Mouse (Mus musculus) megakaryocyte, embryonic 14.5 days (primary cell): Measurements from ENCODE around the gene Hist1h3b. TPM values are rescaled to one million over a fixed set of nuclear protein-coding genes. Genes with fewer than 3 reads are reported as not detected.
"Not testable (repeated sequence)": the region's sequence is repeated elsewhere in the genome, so short reads cannot be mapped to it uniquely, and the experiment has no call there.

Source experiments
- H3K27me3 ChIP-seq: replicated peaks from 2 replicates; pipeline ENCODE3; 2012; ENCODE audit warnings: inconsistent platforms
- H3K36me3 ChIP-seq: replicated peaks from 2 replicates; pipeline ENCODE3; 2012; ENCODE audit warnings: low read length, inconsistent platforms, mixed read lengths
- H3K4me1 ChIP-seq: 2 replicates; pipeline ENCODE4 v1.6.1; 2012; ENCODE audit warnings: inconsistent platforms
- H3K4me3 ChIP-seq: replicated peaks from 2 replicates; pipeline ENCODE3; 2012; ENCODE audit warnings: moderate library complexity, mild to moderate bottlenecking, inconsistent platforms
- H3K9me3 ChIP-seq: 2 replicates; pipeline ENCODE4 v1.6.1; 2012; ENCODE audit warnings: inconsistent platforms
- FLI1 ChIP-seq: IDR thresholded peaks from 2 replicates; pipeline ENCODE4 v1.6.1; 2012; ENCODE audit warnings: low read length, inconsistent platforms, mixed read lengths
- GATA1 ChIP-seq: IDR thresholded peaks from 3 replicates; pipeline ENCODE4 v1.6.1; 2012; ENCODE audit warnings: mixed read lengths, low read length, inconsistent platforms, borderline replicate concordance
- polyA plus RNA-seq: library from polyadenylated mRNA; stranded (reverse); fragments of >175 nt; gene quantifications from 2 replicates; pipeline ENCODE4 v1.2.3, GENCODE M21; 2012; ENCODE audit warnings: low replicate concordance; ENCODE audit not compliant: insufficient read depth

Gene Hist1h3b
- polyA plus RNA-seq, 1 experiment, result 14.5 TPM

- Histone ChIP-seq H3K9me3 (no peaks in the 10 kb centered on the region), H3K4me1 (peaks cover 48% of the 10 kb centered on the region), H3K4me3 (peak overlapping the region; percentile 86), H3K27me3 (no peaks in the 10 kb centered on the region), H3K36me3 (no peaks in the 10 kb centered on the region)
- TF ChIP-seq GATA1 (no peak), FLI1 (no peak)
Measured at GRCm38 (mm10) chr13:23744421-23745380, 7.4 kb upstream of the Hist1h3b start.

GRCm38 (mm10) chr13:23745381-23746161 lies 6.5 kb upstream of the Hist1h3b start, which contains the start of gene Hist1h3c:
Gene Hist1h3c, minus strand, starts transcription at chr13:23745602.
- TF ChIP-seq FLI1 (no peak), GATA1 (no peak)
- peak within 1 kb of the TSS; percentile 90 for H3K4me3 ChIP-seq
- no peaks in the 10 kb centered on the region for H3K36me3 ChIP-seq
- H3K9me3 ChIP-seq, result no peaks in the 10 kb centered on the region
- H3K4me1 ChIP-seq, result peaks cover 53% of the 10 kb centered on the region
- H3K27me3 ChIP-seq, result no peaks in the 10 kb centered on the region

- Histone ChIP-seq H3K4me3 (peak within 1 kb of the TSS; percentile 90), H3K4me1 (peaks cover 53% of the 10 kb centered on the region)
- H3K9me3 ChIP-seq, H3K27me3 ChIP-seq, H3K36me3 ChIP-seq: not testable (repeated sequence)
Measured at GRCm38 (mm10) chr13:23746201-23747080, 5.6 kb upstream of the Hist1h3b start, which contains the start of gene Hist1h2bb. Gene Hist1h2bb, plus strand, starts transcription at chr13:23746734.

- H3K36me3 ChIP-seq, result no peaks in the 10 kb centered on the region
- H3K27me3 ChIP-seq, result no peaks in the 10 kb centered on the region
- peak overlapping the region; percentile 83 for H3K4me3 ChIP-seq
- H3K9me3 ChIP-seq, result no peaks in the 10 kb centered on the region
- peaks cover 49% of the 10 kb centered on the region for H3K4me1 ChIP-seq
- TF ChIP-seq FLI1 (no peak), GATA1 (no peak)
Measured at GRCm38 (mm10) chr13:23747081-23747891, 4.8 kb upstream of the Hist1h3b start.

GRCm38 (mm10) chr13:23747892-23748288 lies 4.2 kb upstream of the Hist1h3b start:
- H3K36me3 ChIP-seq, result no peaks in the 10 kb centered on the region
- peak overlapping the region; percentile 77 for H3K4me3 ChIP-seq
- TF ChIP-seq GATA1 (no peak), FLI1 (no peak)
- peaks cover 51% of the 10 kb centered on the region for H3K4me1 ChIP-seq
- no peaks in the 10 kb centered on the region for H3K9me3 ChIP-seq
- no peaks in the 10 kb centered on the region for H3K27me3 ChIP-seq

GRCm38 (mm10) chr13:23749563-23750121 lies 2.4 kb upstream of the Hist1h3b start:
- Histone ChIP-seq H3K9me3 (no peaks in the 10 kb centered on the region), H3K36me3 (no peaks in the 10 kb centered on the region), H3K27me3 (no peaks in the 10 kb centered on the region)

GRCm38 (mm10) chr13:23750839-23751477 lies 1.1 kb upstream of the Hist1h3b start, which contains the start of gene Hist1h2ab:
Gene Hist1h2ab, plus strand, starts transcription at chr13:23751126.
- H3K9me3 ChIP-seq, H3K27me3 ChIP-seq, H3K36me3 ChIP-seq: not testable (repeated sequence)
- peak within 1 kb of the TSS; percentile 89 for H3K4me3 ChIP-seq
- H3K4me1 ChIP-seq, result peaks cover 56% of the 10 kb centered on the region

More at GRCm38 (mm10) chr13:23749563-23750121, 2.4 kb upstream of the Hist1h3b start:
- no peak for TF ChIP-seq FLI1
- no peak for TF ChIP-seq GATA1
- peaks cover 46% of the 10 kb centered on the region for H3K4me1 ChIP-seq
- no peak overlapping the region for H3K4me3 ChIP-seq

GRCm38 (mm10) chr13:23751478-23751956 lies 550 bp upstream of the Hist1h3b start:
- peaks cover 56% of the 10 kb centered on the region for H3K4me1 ChIP-seq
- H3K9me3 ChIP-seq, result no peaks in the 10 kb centered on the region
- no peaks in the 10 kb centered on the region for H3K27me3 ChIP-seq
- peak overlapping the region; percentile 87 for H3K4me3 ChIP-seq
- TF ChIP-seq GATA1 (no peak), FLI1 (no peak)
- H3K36me3 ChIP-seq, result no peaks in the 10 kb centered on the region
